Mouse (Mus musculus) forebrain, embryonic 14.5 days (tissue): ENCODE results near the gene 9530003J23Rik. TPM values are rescaled to one million over a fixed set of nuclear protein-coding genes. Genes with fewer than 3 reads are reported as not detected.

Experiments
- ATAC-seq: fragments of 200-750 bp; cut with Nextera tagmentation; 2 replicates; pipeline ENCODE4 v1.8.0; 2017; ENCODE audit warnings: mild to moderate bottlenecking, moderate library complexity
- DNase-seq: peaks from one replicate; pipeline ENCODE4 v3.0.0-alpha.2; 2015; ENCODE audit warnings: low spot score
- H3K27ac ChIP-seq: fragments of 300-500 bp; sonication (generic); 2 replicates; pipeline ENCODE4 v1.5.1; 2014; ENCODE audit warnings: low read depth, mild to moderate bottlenecking, control low read depth, low read length, moderate library complexity
- H3K27me3 ChIP-seq: fragments of 300-500 bp; sonication (generic); replicated peaks from 2 replicates; pipeline ENCODE4 v1.6.1; 2014; ENCODE audit warnings: low read length, control low read depth, mixed read lengths; ENCODE audit not compliant: control insufficient read depth, insufficient read depth
- H3K36me3 ChIP-seq: fragments of 300-500 bp; sonication (generic); 2 replicates; pipeline ENCODE4 v1.6.1; 2014; ENCODE audit warnings: low read length, control low read depth; ENCODE audit not compliant: control insufficient read depth, insufficient read depth
- H3K4me1 ChIP-seq: fragments of 300-500 bp; sonication (generic); 2 replicates; pipeline ENCODE4 v1.6.1; 2014; ENCODE audit warnings: antibody characterized with exemption, low read length, control low read depth; ENCODE audit not compliant: control insufficient read depth, insufficient read depth
- H3K4me2 ChIP-seq: fragments of 300-500 bp; sonication (generic); 2 replicates; pipeline ENCODE4 v1.6.1; 2014; ENCODE audit warnings: mild to moderate bottlenecking, control low read depth, low read length
- H3K4me3 ChIP-seq: fragments of 300-500 bp; sonication (generic); 2 replicates; pipeline ENCODE4 v1.5.1; 2014; ENCODE audit warnings: low read depth, low read length, control low read depth
- H3K9ac ChIP-seq: fragments of 300-500 bp; sonication (generic); 2 replicates; pipeline ENCODE4 v1.6.1; 2014; ENCODE audit warnings: mild to moderate bottlenecking, low read length, control low read depth, moderate library complexity
- H3K9me3 ChIP-seq: fragments of 300-500 bp; sonication (generic); replicated peaks from 2 replicates; pipeline ENCODE4 v1.6.1; 2016; ENCODE audit warnings: low read length, control low read depth, mixed read lengths; ENCODE audit not compliant: control insufficient read depth
- WGBS: fragments of 180-500 bp; shearing (Covaris S2); extraction: QIAGEN DNeasy Blood & Tissue Kit; methylation state at CpG from one replicate; pipeline ENCODE4 v1.1.7; 2014; 5-methylcytosine and 5-hydroxymethylcytosine counted together
- polyA plus RNA-seq: library from polyadenylated mRNA; unstranded; fragments of >200 nt; fragmentation: Nextera tagmentation; extraction: Ambion mirVana; gene quantifications from 2 replicates; pipeline ENCODE4 v1.2.1, GENCODE M21; 2014

The 9530003J23Rik gene
- polyA plus RNA-seq, 1 experiment from 2014 or later, result not detected

DNA sequence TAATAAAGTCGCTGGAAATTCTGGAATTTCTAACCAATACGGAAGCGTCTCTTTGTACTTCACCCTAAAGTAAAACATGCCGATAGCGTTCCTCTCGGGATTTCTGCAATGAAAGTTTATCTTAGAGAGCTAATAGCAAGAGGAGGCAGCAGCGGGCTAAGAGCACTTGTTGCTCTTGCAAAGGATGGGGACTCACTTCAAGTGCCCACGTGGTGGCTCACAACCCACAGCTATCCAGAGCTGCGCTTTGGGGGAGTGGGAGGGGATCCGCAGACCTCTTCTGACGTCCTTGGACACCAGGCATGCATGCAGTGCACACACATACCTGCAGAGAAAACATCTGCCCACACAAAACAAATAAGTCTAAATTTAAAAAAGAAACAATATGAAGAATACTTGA, 2.6 kb downstream of the 9530003J23Rik start:
- Histone ChIP-seq H3K4me1 (no peaks in the 10 kb centered on the region), H3K4me2 (no peak overlapping the region), H3K9ac (no peak overlapping the region), H3K9me3 (no peaks in the 10 kb centered on the region), H3K27ac (no peak overlapping the region), H3K36me3 (no peaks in the 10 kb centered on the region), H3K4me3 (no peak overlapping the region), H3K27me3 (no peaks in the 10 kb centered on the region)
- ATAC-seq (no peak), DNase-seq (no peak)
- WGBS, result 68% methylated on average over 11 of the region's 11 CpGs

DNA sequence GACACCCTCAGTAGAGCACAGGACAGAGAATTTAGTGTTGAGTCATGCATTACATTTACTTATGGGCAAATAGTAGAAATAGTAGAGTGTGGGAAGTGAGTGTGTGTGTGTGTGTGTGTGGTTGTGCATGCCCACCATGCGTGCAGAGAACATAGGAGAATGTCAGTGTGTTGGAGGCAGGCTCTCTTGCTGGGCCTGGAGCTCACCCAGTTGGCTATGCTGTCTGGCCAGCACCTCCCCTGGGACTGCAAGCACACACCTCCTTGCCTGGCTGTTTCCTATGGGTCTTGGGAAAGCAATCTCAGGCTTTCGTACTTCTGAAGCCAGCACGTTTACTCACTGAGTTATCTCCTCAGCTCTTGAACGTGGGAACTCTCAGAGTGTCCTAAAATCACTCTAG, 3.7 kb downstream of the 9530003J23Rik start:
- WGBS, result 79% methylated on average over 4 of the region's 4 CpGs
- H3K9ac ChIP-seq, result no peak overlapping the region

DNA sequence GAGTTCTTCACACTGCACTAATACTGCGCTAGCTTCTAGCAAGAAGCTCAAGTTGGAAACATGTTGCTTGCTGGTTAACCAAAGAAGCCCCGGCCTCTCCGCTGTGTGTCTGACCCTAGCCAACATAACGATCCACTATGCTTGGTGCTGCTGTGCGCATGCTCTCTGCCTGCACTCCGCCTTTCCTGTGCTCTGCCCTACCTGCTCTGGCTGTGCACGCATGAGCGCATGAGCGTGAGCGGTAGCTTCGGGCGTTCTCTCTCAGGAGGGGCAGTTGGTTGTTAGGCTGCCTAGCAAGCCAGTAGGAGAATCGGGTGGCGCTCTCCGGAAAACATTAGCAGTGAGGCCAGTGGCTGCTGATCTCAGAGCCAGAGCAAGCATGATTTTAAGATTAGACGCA, 8.7 kb downstream of the 9530003J23Rik start:
- Histone ChIP-seq H3K9me3 (no peaks in the 10 kb centered on the region), H3K4me1 (no peaks in the 10 kb centered on the region; the same call in 1 of the 2 replicates), H3K36me3 (no peaks in the 10 kb centered on the region), H3K4me3 (no peak overlapping the region), H3K4me2 (no peak overlapping the region), H3K27ac (no peak overlapping the region), H3K9ac (no peak overlapping the region), H3K27me3 (no peaks in the 10 kb centered on the region)
- DNase-seq (no peak), ATAC-seq (no peak)
- WGBS, result 69% methylated on average over 16 of the region's 16 CpGs

More for the DNA sequence above, 3.7 kb downstream of the 9530003J23Rik start:
- Histone ChIP-seq H3K27ac (no peak overlapping the region), H3K4me1 (no peaks in the 10 kb centered on the region), H3K4me2 (no peak overlapping the region), H3K4me3 (no peak overlapping the region), H3K9me3 (no peaks in the 10 kb centered on the region), H3K27me3 (no peaks in the 10 kb centered on the region), H3K36me3 (no peaks in the 10 kb centered on the region)
- ATAC-seq (no peak), DNase-seq (no peak)

DNA sequence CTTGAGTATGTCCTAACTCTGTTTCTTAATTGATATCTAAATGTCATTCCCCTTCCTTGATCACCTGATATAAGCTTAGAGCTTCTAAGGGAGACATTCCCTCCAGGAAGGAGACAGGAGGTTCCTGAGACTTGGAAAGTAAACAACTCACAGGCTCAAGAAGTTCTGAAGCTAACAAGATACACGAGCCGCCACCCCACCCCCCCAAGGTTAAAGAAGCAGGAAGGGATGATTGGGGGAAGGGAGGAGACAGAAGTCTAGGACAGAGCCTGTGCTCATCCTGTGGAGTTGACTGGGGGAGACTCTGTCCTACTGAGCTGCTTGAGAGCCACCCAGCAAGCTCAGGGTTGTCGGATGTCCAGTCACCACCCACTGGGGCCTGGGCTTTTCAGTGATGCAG, 12.5 kb downstream of the 9530003J23Rik start:
- Histone ChIP-seq H3K4me3 (no peak overlapping the region), H3K36me3 (peaks cover 10% of the 10 kb centered on the region), H3K9ac (no peak overlapping the region), H3K4me1 (peaks cover 8% of the 10 kb centered on the region; the same call in 1 of the 2 replicates), H3K9me3 (no peaks in the 10 kb centered on the region), H3K4me2 (no peak overlapping the region), H3K27ac (no peak overlapping the region), H3K27me3 (no peaks in the 10 kb centered on the region)
- DNase-seq (no peak), ATAC-seq (no peak)
- WGBS, result 96% methylated on average over 3 of the region's 3 CpGs

DNA sequence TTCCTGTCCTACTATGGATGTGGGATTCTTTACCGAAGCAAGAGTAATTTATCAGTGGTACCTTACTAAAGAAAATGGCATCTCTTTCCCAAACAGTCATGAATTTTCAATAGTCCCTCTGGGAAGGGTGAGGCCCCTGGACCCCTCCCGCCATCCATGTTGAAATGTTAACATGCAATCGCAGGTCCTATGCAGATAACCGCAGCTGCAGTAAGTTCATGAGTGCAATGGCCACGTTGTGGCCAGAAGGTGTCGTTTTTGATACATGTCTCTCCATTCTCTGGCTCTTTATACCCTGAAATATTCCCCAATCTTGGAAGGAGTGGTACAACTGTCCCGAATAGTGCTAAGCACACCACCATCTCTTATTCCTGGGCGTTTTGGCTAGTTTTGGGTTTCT, 13.4 kb downstream of the 9530003J23Rik start:
- WGBS, result 66% methylated on average over 8 of the region's 8 CpGs
- H3K4me3 ChIP-seq, result peak overlapping the region; percentile 73
- peak overlapping the region; percentile 78 for H3K4me2 ChIP-seq
- ATAC-seq, result no peak
- no peak for DNase-seq
- no peaks in the 10 kb centered on the region for H3K9me3 ChIP-seq
- peaks cover 19% of the 10 kb centered on the region for H3K36me3 ChIP-seq
- H3K9ac ChIP-seq, result no peak overlapping the region
- H3K27me3 ChIP-seq, result no peaks in the 10 kb centered on the region
- peaks cover 8% of the 10 kb centered on the region; the same call in 1 of the 2 replicates for H3K4me1 ChIP-seq
- no peak overlapping the region for H3K27ac ChIP-seq

DNA sequence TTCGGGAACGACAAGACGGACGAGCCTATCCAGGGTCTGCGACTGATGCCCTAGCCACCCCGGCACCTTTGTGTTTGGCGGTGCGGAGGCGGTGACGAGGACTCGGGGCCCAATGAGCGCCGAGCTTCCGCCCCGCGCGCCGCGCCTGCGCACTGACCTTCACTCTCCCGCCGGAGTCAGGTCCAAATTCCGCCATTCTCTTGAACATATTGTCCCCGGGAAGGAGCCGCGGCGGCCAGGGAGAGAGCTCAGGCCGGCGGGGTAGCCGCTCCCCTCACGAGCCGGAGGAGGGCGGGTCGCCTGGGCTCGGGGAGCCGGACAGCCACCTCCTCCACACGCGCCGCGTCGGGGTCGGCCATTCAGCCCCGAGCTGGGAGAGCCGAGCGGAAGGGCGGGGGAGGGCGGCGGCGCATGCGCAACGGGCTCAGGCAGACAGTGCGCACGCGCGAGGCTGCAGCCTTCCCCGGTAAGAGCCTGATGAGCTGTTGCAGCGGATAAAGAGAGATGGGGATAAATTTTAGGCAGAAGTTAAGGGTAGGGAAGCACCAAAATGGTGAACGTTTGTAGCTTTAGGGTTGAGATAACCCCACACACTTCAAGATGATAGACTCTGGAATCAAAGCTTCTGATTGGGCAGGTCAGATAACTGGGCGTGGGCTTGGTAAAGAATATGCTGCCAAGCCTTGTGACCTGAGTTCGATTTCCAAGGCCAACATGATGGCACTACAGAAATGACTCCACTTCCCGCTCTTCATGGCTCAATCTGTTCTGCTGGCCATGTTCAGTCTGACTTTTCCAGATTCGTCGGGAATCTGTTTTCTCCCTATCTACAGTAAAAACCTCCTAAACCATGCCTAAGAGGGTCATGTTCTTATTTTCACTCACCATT, 14.2 kb downstream of the 9530003J23Rik start, which contains the start of gene Yeats4:
Gene Yeats4 (minus strand): TSS at position 406 of the 889 bp plus-strand sequence.
- Histone ChIP-seq H3K4me1 (peaks cover 8% of the 10 kb centered on the region; the same call in 1 of the 2 replicates), H3K36me3 (peaks cover 26% of the 10 kb centered on the region), H3K9ac (peak within 1 kb of the TSS; percentile 92), H3K4me3 (peak within 1 kb of the TSS; percentile 73), H3K9me3 (no peaks in the 10 kb centered on the region), H3K27me3 (no peaks in the 10 kb centered on the region), H3K4me2 (peak within 1 kb of the TSS; percentile 78), H3K27ac (peak within 1 kb of the TSS; percentile 97)
- peak; percentile 95 for DNase-seq
- ATAC-seq, result peak; percentile 97
- WGBS, result 2% methylated on average over 63 of the region's 63 CpGs

DNA sequence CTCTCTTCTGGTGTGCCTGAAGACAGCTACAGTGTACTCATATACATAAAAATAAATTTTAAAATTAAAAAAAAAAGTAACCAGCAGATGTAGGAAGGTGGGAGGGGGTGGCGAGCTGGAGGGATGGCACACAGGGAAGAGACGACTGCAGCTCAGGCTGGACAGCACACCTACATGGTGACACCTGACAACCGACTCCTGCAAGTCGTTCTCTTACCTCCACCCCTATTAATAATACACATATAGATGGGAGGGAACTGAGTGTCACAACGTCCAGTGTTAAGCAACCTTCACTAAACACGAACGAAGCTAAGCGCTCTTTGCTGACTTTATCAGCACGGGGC, 14.8 kb downstream of the 9530003J23Rik start:
- Histone ChIP-seq H3K36me3 (peaks cover 30% of the 10 kb centered on the region), H3K4me3 (peak overlapping the region; percentile 73), H3K9ac (peak overlapping the region; percentile 92), H3K27ac (peak overlapping the region; percentile 97), H3K27me3 (no peaks in the 10 kb centered on the region), H3K9me3 (no peaks in the 10 kb centered on the region), H3K4me2 (peak overlapping the region; percentile 78), H3K4me1 (peaks cover 8% of the 10 kb centered on the region; the same call in 1 of the 2 replicates)
- ATAC-seq (peak; percentile 60; the same call in 1 of the 2 replicates), DNase-seq (no peak)
- 0% methylated on average over 9 of the region's 9 CpGs for WGBS

DNA sequence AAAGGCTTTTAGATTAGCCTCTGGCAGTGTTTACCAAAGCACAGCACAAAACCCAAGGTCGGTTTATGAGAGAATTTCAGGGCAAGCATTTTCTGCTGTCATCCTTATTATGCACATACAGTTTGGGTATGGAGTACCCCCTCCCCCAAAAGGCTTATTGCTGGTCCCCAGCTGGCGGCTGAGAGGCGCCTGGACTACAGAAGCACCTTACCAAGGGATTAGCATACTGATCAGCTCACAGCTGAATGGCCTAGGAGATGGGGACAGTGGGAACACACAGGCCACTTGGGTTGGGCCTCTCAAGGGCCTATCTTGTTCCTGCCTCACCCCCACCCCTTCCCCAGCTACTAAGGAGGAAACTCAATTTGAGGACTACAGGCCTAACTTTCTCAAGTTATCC, 15.7 kb downstream of the 9530003J23Rik start:
- Histone ChIP-seq H3K4me1 (peaks cover 8% of the 10 kb centered on the region; the same call in 1 of the 2 replicates), H3K4me2 (peak overlapping the region; percentile 78), H3K27ac (peak overlapping the region; percentile 27; the same call in 1 of the 2 replicates), H3K4me3 (0 out of 2 replicates have a peak overlapping the region, but pooled peaks have one; percentile 73), H3K27me3 (no peaks in the 10 kb centered on the region), H3K9ac (peak overlapping the region; percentile 92), H3K9me3 (no peaks in the 10 kb centered on the region), H3K36me3 (peaks cover 39% of the 10 kb centered on the region)
- DNase-seq, result peak; percentile 21
- ATAC-seq, result no peak
- 14% methylated on average over 3 of the region's 3 CpGs for WGBS

DNA sequence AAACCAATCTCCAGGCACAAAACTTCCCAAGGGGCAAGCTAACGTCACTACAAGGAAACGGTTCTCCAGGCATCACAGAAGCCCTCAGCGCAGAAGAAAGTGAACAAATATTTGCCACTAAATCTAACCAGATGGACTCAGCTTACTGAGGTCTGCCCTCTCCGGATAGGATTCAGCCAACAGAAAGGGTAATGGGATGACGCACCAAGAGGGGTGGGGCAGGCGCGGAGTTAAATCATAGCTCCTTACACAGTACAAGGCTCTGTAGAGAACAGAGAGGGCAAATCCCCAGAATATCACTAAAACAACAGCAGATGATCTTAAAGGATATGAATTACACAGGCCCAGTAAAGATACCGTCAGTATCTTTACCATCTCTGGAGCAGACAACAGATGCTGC, 20.2 kb downstream of the 9530003J23Rik start:
- H3K36me3 ChIP-seq, result peaks cover 79% of the 10 kb centered on the region
- WGBS, result 97% methylated on average over 8 of the region's 8 CpGs
- DNase-seq, result no peak

More for the DNA sequence above, 20.2 kb downstream of the 9530003J23Rik start:
- Histone ChIP-seq H3K4me1 (peaks cover 7% of the 10 kb centered on the region; the same call in 1 of the 2 replicates), H3K4me2 (no peak overlapping the region), H3K9ac (no peak overlapping the region), H3K4me3 (no peak overlapping the region), H3K27me3 (no peaks in the 10 kb centered on the region), H3K9me3 (no peaks in the 10 kb centered on the region), H3K27ac (no peak overlapping the region)
- no peak for ATAC-seq
